Mouse (Mus musculus) heart, embryonic 15.5 days (tissue): Measurements from ENCODE around the gene Tmsb4x. TPM values are rescaled to one million over a fixed set of nuclear protein-coding genes. Genes with fewer than 3 reads are reported as not detected.
A peak's percentile ranks its signal among the peaks of the same experiment; 100 is the strongest.

ENCODE experiments used
- ATAC-seq: fragments of 200-750 bp; cut with Nextera tagmentation; replicated peaks from 2 replicates; pipeline ENCODE4 v1.8.0; 2017; ENCODE audit warnings: low read depth, moderate TSS enrichment; ENCODE audit not compliant: insufficient number of reproducible peaks, insufficient read depth, low FRiP score
- H3K27ac ChIP-seq: fragments of 300-500 bp; sonication (generic); 2 replicates; pipeline ENCODE4 v1.5.1; 2015; ENCODE audit warnings: mild to moderate bottlenecking, inconsistent platforms
- H3K27me3 ChIP-seq: fragments of 300-500 bp; sonication (generic); 2 replicates; pipeline ENCODE4 v1.6.1; 2015; ENCODE audit warnings: inconsistent platforms
- H3K36me3 ChIP-seq: fragments of 300-500 bp; sonication (generic); 2 replicates; pipeline ENCODE4 v1.6.1; 2015; ENCODE audit warnings: mild to moderate bottlenecking, inconsistent platforms
- H3K4me1 ChIP-seq: fragments of 300-500 bp; sonication (generic); replicated peaks from 2 replicates; pipeline ENCODE4 v1.6.1; 2015; ENCODE audit warnings: inconsistent platforms
- H3K4me2 ChIP-seq: fragments of 300-500 bp; sonication (generic); 2 replicates; pipeline ENCODE4 v1.6.1; 2015; ENCODE audit warnings: inconsistent platforms, mild to moderate bottlenecking, moderate library complexity
- H3K4me3 ChIP-seq: fragments of 300-500 bp; sonication (generic); 2 replicates; pipeline ENCODE4 v1.5.1; 2015; ENCODE audit warnings: mild to moderate bottlenecking, inconsistent platforms
- H3K9ac ChIP-seq: fragments of 300-500 bp; sonication (generic); 2 replicates; pipeline ENCODE4 v1.6.1; 2015; ENCODE audit warnings: mild to moderate bottlenecking, inconsistent platforms
- H3K9me3 ChIP-seq: fragments of 300-500 bp; sonication (generic); replicated peaks from 2 replicates; pipeline ENCODE4 v1.6.1; 2016; ENCODE audit warnings: inconsistent platforms
- whole genome bisulfite sequencing: fragments of 180-500 bp; shearing (Covaris S2); methylation state at CpG from one replicate; pipeline ENCODE4 v1.1.7; 2015; ENCODE audit warnings: mixed read lengths; 5-methylcytosine and 5-hydroxymethylcytosine counted together
- polyA plus RNA-seq: library from polyadenylated mRNA; unstranded; fragments of >200 nt; fragmentation: Nextera tagmentation; extraction: Ambion mirVana; gene quantifications from 2 replicates; pipeline ENCODE4 v1.2.1, GENCODE M21; 2015

The Tmsb4x gene
- polyA plus RNA-seq, 1 experiment from 2014 or later: 2,968 TPM

DNA sequence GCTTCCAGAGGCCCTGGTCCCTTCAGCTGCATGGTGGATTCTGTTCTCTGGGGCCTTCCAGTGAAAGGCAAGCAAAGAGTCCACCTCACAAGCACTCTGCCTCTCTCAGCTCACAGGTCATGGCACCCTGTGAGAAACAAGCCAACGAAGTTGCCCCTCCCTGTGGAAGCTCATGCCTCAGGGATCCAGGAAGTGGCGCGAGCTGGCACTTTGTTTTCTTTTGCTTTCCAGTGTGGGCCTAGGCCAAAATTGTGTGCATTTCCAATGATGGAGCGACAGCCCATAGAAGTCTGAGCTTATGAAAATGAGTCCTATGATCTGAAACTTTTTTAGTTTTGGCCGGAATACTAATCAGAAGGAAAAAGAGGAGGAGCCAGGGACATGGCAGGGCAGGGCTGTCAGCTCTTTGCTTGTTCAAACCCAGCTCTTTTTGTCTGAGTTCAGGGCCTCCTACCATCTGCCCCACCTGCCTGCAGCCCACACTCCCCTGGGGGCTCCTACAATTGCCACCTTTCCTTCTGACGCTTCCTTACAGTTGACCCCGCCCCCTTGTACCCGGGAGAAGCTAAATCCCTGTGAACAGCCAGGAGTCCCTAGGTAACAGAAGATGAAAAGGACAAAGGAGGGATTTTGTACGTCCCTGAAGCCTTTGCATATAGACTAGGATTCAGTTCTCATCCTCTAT is 2.9 kb upstream of the Tmsb4x start:
- 48% methylated on average over 9 of the region's 9 CpGs for WGBS
- H3K9ac ChIP-seq: no peak overlapping the region

DNA sequence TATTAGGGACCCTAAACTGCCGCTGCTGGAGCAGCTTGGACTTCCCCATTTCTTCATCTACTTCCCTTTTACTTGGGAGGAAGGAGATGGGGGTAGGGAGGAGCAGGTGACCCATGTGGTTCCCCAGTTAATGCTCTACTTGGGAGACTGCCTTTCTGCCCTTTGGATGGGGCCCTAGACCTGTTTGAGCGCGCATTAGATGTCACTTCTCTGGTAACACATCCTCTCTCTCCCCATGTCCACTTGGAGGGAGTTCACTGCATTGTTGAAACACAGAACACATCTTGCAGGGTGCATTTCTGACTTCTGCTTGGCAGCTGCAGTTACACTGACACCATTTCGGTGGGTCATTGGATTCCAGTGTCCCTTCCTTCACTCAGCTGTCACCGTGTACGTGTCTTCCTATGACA is 1.2 kb upstream of the Tmsb4x start:
- no peak for ATAC-seq
- WGBS: 24% methylated on average over 6 of the region's 6 CpGs
- Histone ChIP-seq H3K27me3 (no peaks in the 10 kb centered on the region), H3K36me3 (0 out of 2 replicates have a peak, but pooled peaks cover 3% of the 10 kb centered on the region), H3K9ac (no peak overlapping the region), H3K4me3 (peak overlapping the region; percentile 62), H3K4me1 (peaks cover 2% of the 10 kb centered on the region), H3K27ac (peak overlapping the region; percentile 91), H3K4me2 (peak overlapping the region; percentile 61), H3K9me3 (no peaks in the 10 kb centered on the region)

More for the DNA sequence above, 2.9 kb upstream of the Tmsb4x start:
- H3K4me3 ChIP-seq: no peak overlapping the region
- H3K4me2 ChIP-seq: peak overlapping the region; percentile 37; the same call in 1 of the 2 replicates
- ATAC-seq: no peak
- H3K36me3 ChIP-seq: 0 out of 2 replicates have a peak, but pooled peaks cover 3% of the 10 kb centered on the region
- H3K9me3 ChIP-seq: no peaks in the 10 kb centered on the region
- H3K4me1 ChIP-seq: peaks cover 2% of the 10 kb centered on the region
- H3K27me3 ChIP-seq: no peaks in the 10 kb centered on the region
- peak overlapping the region; percentile 45 for H3K27ac ChIP-seq

- peak overlapping the region; percentile 91 for H3K27ac ChIP-seq
- H3K4me2 ChIP-seq: peak overlapping the region; percentile 61
- H3K4me1 ChIP-seq: peaks cover 2% of the 10 kb centered on the region
- H3K4me3 ChIP-seq: peak overlapping the region; percentile 62
- H3K27me3 ChIP-seq: no peaks in the 10 kb centered on the region
- H3K9me3 ChIP-seq: no peaks in the 10 kb centered on the region
- WGBS: 52% methylated on average over 8 of the region's 8 CpGs
- no peak for ATAC-seq
- 0 out of 2 replicates have a peak, but pooled peaks cover 3% of the 10 kb centered on the region for H3K36me3 ChIP-seq
- peak overlapping the region; percentile 40; the same call in 1 of the 2 replicates for H3K9ac ChIP-seq
Measured at GRCm38 (mm10) chrX:167209828-167210227, 713 bp upstream of the Tmsb4x start.

GRCm38 (mm10) chrX:167208506-167208820 is 652 bp downstream of the Tmsb4x start:
- H3K4me1 ChIP-seq: peaks cover 2% of the 10 kb centered on the region
- H3K27me3 ChIP-seq: no peaks in the 10 kb centered on the region
- H3K4me2 ChIP-seq: peak overlapping the region; percentile 61; the same call in 1 of the 2 replicates
- peak overlapping the region; percentile 72 for H3K9ac ChIP-seq
- peak overlapping the region; percentile 91 for H3K27ac ChIP-seq
- no peaks in the 10 kb centered on the region for H3K9me3 ChIP-seq
- H3K36me3 ChIP-seq: 0 out of 2 replicates have a peak, but pooled peaks cover 3% of the 10 kb centered on the region
- 15% methylated on average over 16 of the region's 16 CpGs for WGBS
- ATAC-seq: no peak
- peak overlapping the region; percentile 62 for H3K4me3 ChIP-seq

- Histone ChIP-seq H3K9ac (peak overlapping the region; percentile 72), H3K4me2 (peak overlapping the region; percentile 61), H3K9me3 (no peaks in the 10 kb centered on the region), H3K27ac (peak overlapping the region; percentile 91), H3K4me1 (peaks cover 2% of the 10 kb centered on the region), H3K27me3 (no peaks in the 10 kb centered on the region), H3K36me3 (0 out of 2 replicates have a peak, but pooled peaks cover 3% of the 10 kb centered on the region), H3K4me3 (peak overlapping the region; percentile 62)
- WGBS: 12% methylated on average over 25 of the region's 25 CpGs
- ATAC-seq: no peak
Measured at GRCm38 (mm10) chrX:167207741-167208505, 1.2 kb downstream of the Tmsb4x start.

DNA sequence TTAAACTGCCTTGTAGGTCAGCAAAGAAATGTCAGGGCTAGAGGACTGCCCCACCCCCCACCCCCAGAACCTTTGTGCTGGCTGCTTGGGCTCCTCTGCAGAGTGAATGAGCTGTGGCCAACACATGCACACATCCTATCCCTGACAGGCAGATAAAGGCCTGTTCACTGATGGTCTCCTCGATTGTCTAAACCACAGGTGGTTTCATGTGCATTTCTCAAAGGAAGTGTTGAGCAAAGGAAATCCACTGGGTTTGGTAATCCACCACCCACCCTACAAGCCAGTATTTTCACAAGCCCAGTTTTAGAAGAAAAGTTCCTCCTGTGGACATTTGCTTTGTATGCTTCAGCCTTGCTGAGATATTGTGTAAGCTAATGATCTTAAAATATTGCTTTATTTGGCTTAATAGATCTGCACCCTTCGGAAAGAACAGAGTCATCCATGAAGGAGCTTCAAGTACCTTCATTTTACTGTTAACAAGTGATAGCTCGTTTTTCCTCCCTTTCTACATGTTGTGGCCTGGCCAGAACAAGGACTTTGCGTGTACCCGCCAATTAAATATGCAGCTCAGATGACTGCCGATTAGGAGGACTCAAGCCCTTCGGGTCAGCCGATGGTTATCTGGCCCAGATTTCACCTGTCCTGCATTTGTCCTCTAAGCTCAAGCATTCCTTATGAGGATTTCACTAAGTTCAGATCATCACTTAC is 3.1 kb downstream of the Tmsb4x start:
- H3K9ac ChIP-seq: no peak overlapping the region
- WGBS: 44% methylated on average over 8 of the region's 8 CpGs
- no peak overlapping the region for H3K4me3 ChIP-seq

GRCm38 (mm10) chrX:167201365-167201764 is 7.8 kb downstream of the Tmsb4x start:
- H3K9ac ChIP-seq: no peak overlapping the region
- no peaks in the 10 kb centered on the region for H3K36me3 ChIP-seq
- no peaks in the 10 kb centered on the region for H3K27me3 ChIP-seq
- no peak overlapping the region for H3K4me3 ChIP-seq
- H3K9me3 ChIP-seq: no peaks in the 10 kb centered on the region
- H3K27ac ChIP-seq: no peak overlapping the region
- H3K4me1 ChIP-seq: no peaks in the 10 kb centered on the region
- no peak overlapping the region for H3K4me2 ChIP-seq
- no peak for ATAC-seq
- WGBS: 56% methylated on average over 2 of the region's 2 CpGs

More for the DNA sequence above, 3.1 kb downstream of the Tmsb4x start:
- Histone ChIP-seq H3K9me3 (no peaks in the 10 kb centered on the region), H3K4me2 (no peak overlapping the region; the same call in 1 of the 2 replicates), H3K36me3 (0 out of 2 replicates have a peak, but pooled peaks cover 3% of the 10 kb centered on the region), H3K4me1 (no peaks in the 10 kb centered on the region; the same call in 1 of the 2 replicates), H3K27me3 (no peaks in the 10 kb centered on the region), H3K27ac (peak overlapping the region; percentile 49)
- no peak for ATAC-seq

- ATAC-seq: no peak
- no peak overlapping the region for H3K9ac ChIP-seq
- WGBS: 35% methylated on average over 2 of the region's 2 CpGs
- no peaks in the 10 kb centered on the region for H3K36me3 ChIP-seq
- no peaks in the 10 kb centered on the region for H3K27me3 ChIP-seq
- no peak overlapping the region for H3K4me2 ChIP-seq
- H3K4me1 ChIP-seq: no peaks in the 10 kb centered on the region
- no peak overlapping the region for H3K4me3 ChIP-seq
- H3K9me3 ChIP-seq: no peaks in the 10 kb centered on the region
- no peak overlapping the region for H3K27ac ChIP-seq
Measured at GRCm38 (mm10) chrX:167195228-167195649, 13.9 kb downstream of the Tmsb4x start.

- no peaks in the 10 kb centered on the region for H3K9me3 ChIP-seq
- H3K9ac ChIP-seq: no peak overlapping the region
- H3K4me3 ChIP-seq: no peak overlapping the region
- WGBS: 48% methylated on average over 2 of the region's 2 CpGs
- H3K4me1 ChIP-seq: no peaks in the 10 kb centered on the region
- no peak overlapping the region for H3K4me2 ChIP-seq
- H3K27me3 ChIP-seq: no peaks in the 10 kb centered on the region; the same call in 1 of the 2 replicates
- no peaks in the 10 kb centered on the region for H3K36me3 ChIP-seq
- H3K27ac ChIP-seq: no peak overlapping the region
- no peak for ATAC-seq
Measured at GRCm38 (mm10) chrX:167186306-167186705, 22.8 kb downstream of the Tmsb4x start.

- Histone ChIP-seq H3K27me3 (no peaks in the 10 kb centered on the region; the same call in 1 of the 2 replicates), H3K4me2 (0 out of 2 replicates have a peak overlapping the region, but pooled peaks have one; percentile 29), H3K27ac (peak overlapping the region; percentile 75), H3K4me3 (no peak overlapping the region), H3K9ac (no peak overlapping the region), H3K4me1 (peaks cover 4% of the 10 kb centered on the region; the same call in 1 of the 2 replicates), H3K36me3 (no peaks in the 10 kb centered on the region), H3K9me3 (no peaks in the 10 kb centered on the region)
- ATAC-seq: peak; percentile 74; the same call in 1 of the 2 replicates
- 38% methylated on average over 6 of the region's 6 CpGs for WGBS
Measured at GRCm38 (mm10) chrX:167183535-167183934, 25.6 kb downstream of the Tmsb4x start.

- 72% methylated on average over 5 of the region's 5 CpGs for WGBS
- peak overlapping the region; percentile 37 for H3K27ac ChIP-seq
- H3K9me3 ChIP-seq: no peaks in the 10 kb centered on the region
Measured at GRCm38 (mm10) chrX:167182411-167182810, 26.7 kb downstream of the Tmsb4x start.

More at GRCm38 (mm10) chrX:167182411-167182810, 26.7 kb downstream of the Tmsb4x start:
- Histone ChIP-seq H3K4me1 (peaks cover 4% of the 10 kb centered on the region; the same call in 1 of the 2 replicates), H3K9ac (no peak overlapping the region), H3K4me3 (no peak overlapping the region), H3K4me2 (no peak overlapping the region), H3K27me3 (no peaks in the 10 kb centered on the region; the same call in 1 of the 2 replicates), H3K36me3 (no peaks in the 10 kb centered on the region)
- no peak for ATAC-seq
